Mouse (Mus musculus): Measurements from ENCODE around the gene Lhfp. TPM values are rescaled to one million over a fixed set of nuclear protein-coding genes. Genes with fewer than 3 reads are reported as not detected.

Lhfp gene
- polyA plus RNA-seq, 1 experiment from 2014 or later, result 43.5 TPM

GRCm38 (mm10) chr3:53044682-53045299 lies 3.5 kb downstream of the Lhfp start:
- peaks cover 24% of the 10 kb centered on the region for H3K27me3 ChIP-seq (ENCODE audit: low read depth, poor library complexity, severe bottlenecking)
- 89% methylated on average over 11 of the region's 11 CpGs for WGBS
- H3K9me3 ChIP-seq (replicated peaks), result no peaks in the 10 kb centered on the region
- H3K4me3 ChIP-seq, result peak overlapping the region; percentile 27; the same call in 1 of the 2 replicates
- H3K36me3 ChIP-seq, result peaks cover 6% of the 10 kb centered on the region
- H3K27ac ChIP-seq (replicated peaks), result 0 out of 2 replicates have a peak overlapping the region, but pooled peaks have one; percentile 17
- peaks cover 37% of the 10 kb centered on the region for H3K4me1 ChIP-seq
- DNase-seq (ENCODE audit: low spot score), result no peak

- Histone ChIP-seq H3K27me3 (ENCODE audit: low read depth, poor library complexity, severe bottlenecking) (peaks cover 15% of the 10 kb centered on the region), H3K27ac (replicated peaks) (no peak overlapping the region), H3K9me3 (replicated peaks) (no peaks in the 10 kb centered on the region), H3K36me3 (peaks cover 6% of the 10 kb centered on the region), H3K4me3 (no peak overlapping the region), H3K4me1 (peaks cover 34% of the 10 kb centered on the region)
- no peak for DNase-seq (ENCODE audit: low spot score)
- WGBS, result 91% methylated on average over 4 of the region's 4 CpGs
These were observed 4.4 kb downstream of the Lhfp start for GRCm38 (mm10) chr3:53045697-53046096.

GRCm38 (mm10) chr3:53046371-53046770 lies 5.0 kb downstream of the Lhfp start:
- Histone ChIP-seq H3K36me3 (peaks cover 6% of the 10 kb centered on the region), H3K4me1 (peaks cover 29% of the 10 kb centered on the region), H3K9me3 (replicated peaks) (no peaks in the 10 kb centered on the region), H3K27me3 (ENCODE audit: low read depth, poor library complexity, severe bottlenecking) (peaks cover 14% of the 10 kb centered on the region), H3K4me3 (no peak overlapping the region), H3K27ac (replicated peaks) (no peak overlapping the region)
- WGBS, result 82% methylated on average over 6 of the region's 6 CpGs
- no peak for DNase-seq (ENCODE audit: low spot score)

- peaks cover 21% of the 10 kb centered on the region for H3K4me1 ChIP-seq
- 63% methylated on average over 8 of the region's 8 CpGs for WGBS
- H3K9me3 ChIP-seq (replicated peaks), result no peaks in the 10 kb centered on the region
- H3K27ac ChIP-seq (replicated peaks), result no peak overlapping the region
- no peak overlapping the region for H3K4me3 ChIP-seq
- DNase-seq (ENCODE audit: low spot score), result no peak
- H3K36me3 ChIP-seq, result no peaks in the 10 kb centered on the region
- no peaks in the 10 kb centered on the region for H3K27me3 ChIP-seq (ENCODE audit: low read depth, poor library complexity, severe bottlenecking)
These were observed 11.1 kb downstream of the Lhfp start for GRCm38 (mm10) chr3:53052385-53052784.

GRCm38 (mm10) chr3:53056430-53056829 lies 15.1 kb downstream of the Lhfp start:
- no peaks in the 10 kb centered on the region for H3K27me3 ChIP-seq (ENCODE audit: low read depth, poor library complexity, severe bottlenecking)
- H3K4me3 ChIP-seq, result no peak overlapping the region
- H3K36me3 ChIP-seq, result no peaks in the 10 kb centered on the region
- H3K9me3 ChIP-seq (replicated peaks), result no peaks in the 10 kb centered on the region
- H3K4me1 ChIP-seq, result peaks cover 19% of the 10 kb centered on the region
- no peak overlapping the region for H3K27ac ChIP-seq (replicated peaks)
- DNase-seq (ENCODE audit: low spot score), result no peak
- 92% methylated on average over 10 of the region's 10 CpGs for WGBS

- 83% methylated on average over 2 of the region's 2 CpGs for whole genome bisulfite sequencing
- Histone ChIP-seq H3K4me3 (no peak overlapping the region), H3K27me3 (ENCODE audit: low read depth, poor library complexity, severe bottlenecking) (no peaks in the 10 kb centered on the region), H3K9me3 (replicated peaks) (no peaks in the 10 kb centered on the region), H3K36me3 (no peaks in the 10 kb centered on the region), H3K27ac (replicated peaks) (no peak overlapping the region), H3K4me1 (peaks cover 4% of the 10 kb centered on the region; the same call in 1 of the 2 replicates)
- DNase-seq (ENCODE audit: low spot score), result no peak
These were observed 18.6 kb downstream of the Lhfp start for GRCm38 (mm10) chr3:53059959-53060358.

GRCm38 (mm10) chr3:53063423-53064147 lies 22.3 kb downstream of the Lhfp start:
- Histone ChIP-seq H3K27ac (replicated peaks) (no peak overlapping the region), H3K36me3 (no peaks in the 10 kb centered on the region), H3K9me3 (replicated peaks) (no peaks in the 10 kb centered on the region; the same call in 1 of the 2 replicates), H3K4me1 (no peaks in the 10 kb centered on the region), H3K4me3 (no peak overlapping the region), H3K27me3 (ENCODE audit: low read depth, poor library complexity, severe bottlenecking) (no peaks in the 10 kb centered on the region)
- 64% methylated on average over 13 of the region's 13 CpGs for WGBS
- no peak for DNase-seq (ENCODE audit: low spot score)

GRCm38 (mm10) chr3:53065267-53066094 lies 24.2 kb downstream of the Lhfp start:
- WGBS, result 92% methylated on average over 13 of the region's 13 CpGs
- no peak overlapping the region for H3K4me3 ChIP-seq
- H3K36me3 ChIP-seq, result no peaks in the 10 kb centered on the region
- no peaks in the 10 kb centered on the region; the same call in 1 of the 2 replicates for H3K9me3 ChIP-seq (replicated peaks)
- no peaks in the 10 kb centered on the region for H3K27me3 ChIP-seq (ENCODE audit: low read depth, poor library complexity, severe bottlenecking)
- H3K4me1 ChIP-seq, result no peaks in the 10 kb centered on the region
- DNase-seq (ENCODE audit: low spot score), result no peak
- H3K27ac ChIP-seq (replicated peaks), result no peak overlapping the region

- no peak for DNase-seq (ENCODE audit: low spot score)
- WGBS, result 83% methylated on average over 4 of the region's 4 CpGs
- Histone ChIP-seq H3K27me3 (ENCODE audit: low read depth, poor library complexity, severe bottlenecking) (no peaks in the 10 kb centered on the region), H3K4me1 (no peaks in the 10 kb centered on the region), H3K9me3 (replicated peaks) (no peaks in the 10 kb centered on the region; the same call in 1 of the 2 replicates), H3K4me3 (no peak overlapping the region), H3K27ac (replicated peaks) (no peak overlapping the region), H3K36me3 (no peaks in the 10 kb centered on the region)
These were observed 24.7 kb downstream of the Lhfp start for GRCm38 (mm10) chr3:53066095-53066372.

- 95% methylated on average over 5 of the region's 5 CpGs for WGBS
- Histone ChIP-seq H3K4me3 (no peak overlapping the region), H3K27ac (replicated peaks) (no peak overlapping the region), H3K36me3 (no peaks in the 10 kb centered on the region), H3K4me1 (0 out of 2 replicates have a peak, but pooled peaks cover 5% of the 10 kb centered on the region), H3K27me3 (ENCODE audit: low read depth, poor library complexity, severe bottlenecking) (no peaks in the 10 kb centered on the region), H3K9me3 (replicated peaks) (no peaks in the 10 kb centered on the region; the same call in 1 of the 2 replicates)
- no peak for DNase-seq (ENCODE audit: low spot score)
These were observed 27.1 kb downstream of the Lhfp start for GRCm38 (mm10) chr3:53068399-53068798.

GRCm38 (mm10) chr3:53074264-53074663 lies 32.9 kb downstream of the Lhfp start:
- WGBS, result 90% methylated on average over 4 of the region's 4 CpGs

GRCm38 (mm10) chr3:53074761-53075160 lies 33.4 kb downstream of the Lhfp start:
- WGBS, result 92% methylated on average over 3 of the region's 3 CpGs
- Histone ChIP-seq H3K9me3 (replicated peaks) (no peaks in the 10 kb centered on the region), H3K4me3 (no peak overlapping the region), H3K4me1 (0 out of 2 replicates have a peak, but pooled peaks cover 5% of the 10 kb centered on the region), H3K27ac (replicated peaks) (no peak overlapping the region), H3K36me3 (no peaks in the 10 kb centered on the region), H3K27me3 (ENCODE audit: low read depth, poor library complexity, severe bottlenecking) (no peaks in the 10 kb centered on the region)
- no peak for DNase-seq (ENCODE audit: low spot score)

More at GRCm38 (mm10) chr3:53074264-53074663, 32.9 kb downstream of the Lhfp start:
- Histone ChIP-seq H3K36me3 (no peaks in the 10 kb centered on the region), H3K27me3 (ENCODE audit: low read depth, poor library complexity, severe bottlenecking) (no peaks in the 10 kb centered on the region), H3K9me3 (replicated peaks) (no peaks in the 10 kb centered on the region), H3K27ac (replicated peaks) (no peak overlapping the region), H3K4me1 (0 out of 2 replicates have a peak, but pooled peaks cover 5% of the 10 kb centered on the region), H3K4me3 (no peak overlapping the region)
- no peak for DNase-seq (ENCODE audit: low spot score)
